Mouse (Mus musculus): ENCODE data around the gene Ypel4. TPM values are rescaled to one million over a fixed set of nuclear protein-coding genes. Genes with fewer than 3 reads are reported as not detected.

The Ypel4 gene
- 2.0 TPM for polyA plus RNA-seq (2014; fragmentation: Illumina TruSeq; extraction: RNeasy Lipid Tissue Mini Kit (QIAGEN cat#74804); ENCODE audit: low read depth, low replicate concordance)

GRCm38 (mm10) chr2:84733579-84734300 lies at the start of gene Ypel4:
Gene Ypel4 (plus strand): TSS chr2:84734058.

GRCm38 (mm10) chr2:84714811-84715561 lies 18.9 kb upstream of the Ypel4 start, which contains the start of gene Zdhhc5:
Gene Zdhhc5 (minus strand): TSS chr2:84715180.

GRCm38 (mm10) chr2:84727172-84727858 lies 6.5 kb upstream of the Ypel4 start, which contains the start of gene Clp1:
Gene Clp1 (minus strand): TSS chr2:84727350.

GRCm38 (mm10) chr2:84743561-84743960 lies 9.7 kb downstream of the Ypel4 start, which contains the start of gene Gm19426:
Gene Gm19426 (minus strand): TSS chr2:84743655.

GRCm38 (mm10) chr2:84775241-84775640 lies 41.4 kb downstream of the Ypel4 start, which contains the start of gene Serping1:
Gene Serping1 (minus strand): TSS chr2:84775444.

Other genes with a start within 250 kb of the Ypel4 start
- 493 TPM for gene Ctnnd1, start 83.3 kb upstream of the Ypel4 start, polyA plus RNA-seq (2014; fragmentation: Illumina TruSeq; extraction: RNeasy Lipid Tissue Mini Kit (QIAGEN cat#74804); ENCODE audit: low read depth, low replicate concordance)
- gene Btbd18, start 75.0 kb upstream of the Ypel4 start, polyA plus RNA-seq (2014; fragmentation: Illumina TruSeq; extraction: RNeasy Lipid Tissue Mini Kit (QIAGEN cat#74804); ENCODE audit: low read depth, low replicate concordance), result not detected
- gene Selenoh, start 63.3 kb upstream of the Ypel4 start, polyA plus RNA-seq (2014; fragmentation: Illumina TruSeq; extraction: RNeasy Lipid Tissue Mini Kit (QIAGEN cat#74804); ENCODE audit: low read depth, low replicate concordance), result 9.6 TPM
- gene Gm28635, start 56.0 kb upstream of the Ypel4 start, polyA plus RNA-seq (2014; fragmentation: Illumina TruSeq; extraction: RNeasy Lipid Tissue Mini Kit (QIAGEN cat#74804); ENCODE audit: low read depth, low replicate concordance), result not detected
- gene Med19, start 55.7 kb upstream of the Ypel4 start, polyA plus RNA-seq (2014; fragmentation: Illumina TruSeq; extraction: RNeasy Lipid Tissue Mini Kit (QIAGEN cat#74804); ENCODE audit: low read depth, low replicate concordance), result 48.3 TPM
- 73.2 TPM for gene Tmx2, start 54.9 kb upstream of the Ypel4 start, polyA plus RNA-seq (2014; fragmentation: Illumina TruSeq; extraction: RNeasy Lipid Tissue Mini Kit (QIAGEN cat#74804); ENCODE audit: low read depth, low replicate concordance)
- gene Zdhhc5, start 18.9 kb upstream of the Ypel4 start, polyA plus RNA-seq (2014; fragmentation: Illumina TruSeq; extraction: RNeasy Lipid Tissue Mini Kit (QIAGEN cat#74804); ENCODE audit: low read depth, low replicate concordance), result 138 TPM
- 23.9 TPM for gene Clp1, start 6.7 kb upstream of the Ypel4 start, polyA plus RNA-seq (2014; fragmentation: Illumina TruSeq; extraction: RNeasy Lipid Tissue Mini Kit (QIAGEN cat#74804); ENCODE audit: low read depth, low replicate concordance)
- gene Gm19426, start 9.6 kb downstream of the Ypel4 start, polyA plus RNA-seq (2014; fragmentation: Illumina TruSeq; extraction: RNeasy Lipid Tissue Mini Kit (QIAGEN cat#74804); ENCODE audit: low read depth, low replicate concordance), result not detected
- 23.3 TPM for gene Serping1, start 41.4 kb downstream of the Ypel4 start, polyA plus RNA-seq (2014; fragmentation: Illumina TruSeq; extraction: RNeasy Lipid Tissue Mini Kit (QIAGEN cat#74804); ENCODE audit: low read depth, low replicate concordance)
- 21.1 TPM for gene Ube2l6, start 64.8 kb downstream of the Ypel4 start, polyA plus RNA-seq (2014; fragmentation: Illumina TruSeq; extraction: RNeasy Lipid Tissue Mini Kit (QIAGEN cat#74804); ENCODE audit: low read depth, low replicate concordance)
- not detected for gene Smtnl1, start 88.6 kb downstream of the Ypel4 start, polyA plus RNA-seq (2014; fragmentation: Illumina TruSeq; extraction: RNeasy Lipid Tissue Mini Kit (QIAGEN cat#74804); ENCODE audit: low read depth, low replicate concordance)
- gene Timm10, start 92.9 kb downstream of the Ypel4 start, polyA plus RNA-seq (2014; fragmentation: Illumina TruSeq; extraction: RNeasy Lipid Tissue Mini Kit (QIAGEN cat#74804); ENCODE audit: low read depth, low replicate concordance), result 1.4 TPM
- 2.2 TPM for gene Slc43a1, start 104.8 kb downstream of the Ypel4 start, polyA plus RNA-seq (2014; fragmentation: Illumina TruSeq; extraction: RNeasy Lipid Tissue Mini Kit (QIAGEN cat#74804); ENCODE audit: low read depth, low replicate concordance)
- gene Rtn4rl2, start 152.7 kb downstream of the Ypel4 start, polyA plus RNA-seq (2014; fragmentation: Illumina TruSeq; extraction: RNeasy Lipid Tissue Mini Kit (QIAGEN cat#74804); ENCODE audit: low read depth, low replicate concordance), result not detected
- gene Slc43a3, start 202.5 kb downstream of the Ypel4 start, polyA plus RNA-seq (2014; fragmentation: Illumina TruSeq; extraction: RNeasy Lipid Tissue Mini Kit (QIAGEN cat#74804); ENCODE audit: low read depth, low replicate concordance), result 25.2 TPM
- gene Prg2, start 246.4 kb downstream of the Ypel4 start, polyA plus RNA-seq (2014; fragmentation: Illumina TruSeq; extraction: RNeasy Lipid Tissue Mini Kit (QIAGEN cat#74804); ENCODE audit: low read depth, low replicate concordance), result not detected

All from sigmoid colon, adult 10 weeks (tissue).